Mouse (Mus musculus) embryo, embryonic 10.5 days (tissue): ENCODE results near the gene Tmem274.

Source experiments
- DNase-seq: peaks from one replicate; pipeline ENCODE4 v3.0.0-alpha.2; 2015; ENCODE audit warnings: low spot score

Tmem274 gene

GRCm38 (mm10) chr4:149525170-149525569 is 48.0 kb downstream of the Tmem274 start:
- DNase-seq = no peak

GRCm38 (mm10) chr4:149525811-149526210 is 48.6 kb downstream of the Tmem274 start:
- DNase-seq = no peak

GRCm38 (mm10) chr4:149526330-149526729 is 49.2 kb downstream of the Tmem274 start:
- DNase-seq = no peak

GRCm38 (mm10) chr4:149527621-149528354 is 50.6 kb downstream of the Tmem274 start:
- no peak for DNase-seq

GRCm38 (mm10) chr4:149529691-149530090 is 52.5 kb downstream of the Tmem274 start:
- no peak for DNase-seq
